Mouse (Mus musculus) erythroblast, embryonic 14.5 days (primary cell): Measurements from ENCODE around the gene Gemin7.

Source experiments
- GATA1 ChIP-seq: IDR thresholded peaks from 2 replicates; pipeline ENCODE4 v1.6.1; 2012; ENCODE audit warnings: low read length, inconsistent platforms, mixed read lengths
- TAL1 ChIP-seq: IDR thresholded peaks from 3 replicates; pipeline ENCODE4 v1.6.1; 2012; ENCODE audit warnings: low read length, inconsistent platforms, mixed read lengths

DNA sequence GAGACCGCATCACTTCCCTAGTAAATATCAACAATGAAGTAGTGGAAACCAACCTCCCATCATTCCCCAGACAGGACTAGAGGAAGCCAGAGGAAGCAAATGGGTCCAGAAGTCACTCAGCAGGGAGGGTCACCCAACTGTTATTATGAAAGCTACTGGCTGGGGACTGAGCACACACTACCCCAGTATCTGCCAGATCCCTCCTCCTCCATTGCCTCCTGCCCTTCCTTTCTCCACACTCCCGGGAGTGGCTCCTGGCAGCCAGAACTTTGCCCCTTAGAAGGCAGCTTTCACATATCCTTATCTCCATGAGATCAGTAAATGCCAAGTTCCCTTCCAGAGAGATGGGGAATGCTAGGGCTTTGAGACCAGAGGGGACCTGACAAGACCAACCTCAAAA, 46.0 kb upstream of the Gemin7 start:
- TF ChIP-seq GATA1 (no peak), TAL1 (no peak)
